Mouse (Mus musculus): ENCODE results near the gene Mrpl33. TPM values are rescaled to one million over a fixed set of nuclear protein-coding genes. Genes with fewer than 3 reads are reported as not detected.
"Not testable (repeated sequence)": the region's sequence is repeated elsewhere in the genome, so short reads cannot be mapped to it uniquely, and the experiment has no call there.

The Mrpl33 gene
- polyA plus RNA-seq, 1 experiment = 27.6 TPM

DNA sequence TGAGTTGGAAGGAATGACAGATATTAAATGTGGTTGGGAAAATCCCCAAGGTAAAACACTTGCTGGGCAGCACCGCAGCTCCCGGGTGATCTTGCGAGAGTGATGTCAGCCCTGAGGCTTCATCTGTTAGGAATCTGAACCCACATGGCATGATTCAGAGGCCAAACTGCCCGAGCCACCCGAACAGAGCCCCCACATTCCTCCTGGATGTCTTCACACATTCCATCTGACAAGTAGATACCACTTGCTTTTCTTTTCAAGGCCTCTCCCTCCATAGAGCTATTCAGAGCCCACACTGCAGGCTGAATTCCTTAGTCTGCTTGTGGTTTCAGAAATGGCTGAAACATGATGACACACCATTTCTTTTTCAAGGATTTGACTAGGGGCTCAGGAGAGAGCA lies 33.3 kb downstream of the Mrpl33 start:
- DNase-seq = no peak
- Histone ChIP-seq H3K4me1 (replicated peaks; ENCODE audit: control insufficient read depth, insufficient read depth, low read length) (no peaks in the 10 kb centered on the region), H3K36me3 (ENCODE audit: control insufficient read depth, insufficient read depth, low read length) (no peaks in the 10 kb centered on the region), H3K27me3 (ENCODE audit: control insufficient read depth, insufficient read depth, low read length) (no peaks in the 10 kb centered on the region), H3K4me3 (ENCODE audit: control insufficient read depth, insufficient read depth, low read length) (no peak overlapping the region), H3K27ac (ENCODE audit: control insufficient read depth, insufficient read depth, low read length) (no peak overlapping the region)
- no peak for TF ChIP-seq POLR2A (IDR thresholded peaks at IDR 0.05; ENCODE audit: control insufficient read depth, extremely low read depth, insufficient read depth, low read length, poor library complexity)
- no peak for TF ChIP-seq CTCF (IDR thresholded peaks at IDR 0.05; ENCODE audit: borderline replicate concordance, control insufficient read depth, extremely low read depth, insufficient read depth, low read length, poor library complexity)
- WGBS = 96% methylated on average over 5 of the region's 5 CpGs

GRCm38 (mm10) chr5:31631169-31631568 lies 34.4 kb downstream of the Mrpl33 start:
- H3K27me3 ChIP-seq (ENCODE audit: control insufficient read depth, insufficient read depth, low read length); H3K4me3 ChIP-seq (ENCODE audit: control insufficient read depth, insufficient read depth, low read length); H3K27ac ChIP-seq (ENCODE audit: control insufficient read depth, insufficient read depth, low read length); H3K4me1 ChIP-seq (replicated peaks; ENCODE audit: control insufficient read depth, insufficient read depth, low read length); H3K36me3 ChIP-seq (ENCODE audit: control insufficient read depth, insufficient read depth, low read length); DNase-seq: not testable (repeated sequence)
- 96% methylated on average over 4 of the region's 4 CpGs for WGBS

GRCm38 (mm10) chr5:31634161-31634560 lies 37.4 kb downstream of the Mrpl33 start:
- no peak overlapping the region for H3K27ac ChIP-seq (ENCODE audit: control insufficient read depth, insufficient read depth, low read length)
- H3K4me3 ChIP-seq (ENCODE audit: control insufficient read depth, insufficient read depth, low read length) = no peak overlapping the region

DNA sequence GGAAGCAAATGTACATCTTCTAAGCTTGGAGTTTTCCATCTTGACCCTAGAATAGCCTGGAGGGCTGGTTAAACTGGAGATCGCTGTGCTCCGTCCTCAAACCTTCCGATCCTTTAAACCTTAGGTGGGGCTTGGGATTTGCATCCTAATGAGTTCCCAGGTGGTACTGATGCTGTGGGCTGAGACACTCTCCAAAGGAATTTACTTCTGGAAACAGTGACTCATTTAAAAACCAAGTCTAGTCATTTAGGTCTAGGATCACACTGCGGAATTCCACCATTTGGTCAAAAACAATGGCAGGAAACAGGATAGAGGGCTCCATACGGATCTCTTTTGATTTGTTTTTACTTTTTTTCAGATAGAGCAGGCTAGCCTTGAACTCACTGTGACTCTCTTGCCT lies 37.9 kb downstream of the Mrpl33 start:
- no peak overlapping the region for H3K27ac ChIP-seq (ENCODE audit: control insufficient read depth, insufficient read depth, low read length)
- no peaks in the 10 kb centered on the region for H3K27me3 ChIP-seq (ENCODE audit: control insufficient read depth, insufficient read depth, low read length)
- 95% methylated on average over 5 of the region's 5 CpGs for WGBS
- no peaks in the 10 kb centered on the region for H3K4me1 ChIP-seq (replicated peaks; ENCODE audit: control insufficient read depth, insufficient read depth, low read length)
- DNase-seq = no peak
- TF ChIP-seq POLR2A (IDR thresholded peaks at IDR 0.05; ENCODE audit: control insufficient read depth, extremely low read depth, insufficient read depth, low read length, poor library complexity) = no peak
- TF ChIP-seq CTCF (IDR thresholded peaks at IDR 0.05; ENCODE audit: borderline replicate concordance, control insufficient read depth, extremely low read depth, insufficient read depth, low read length, poor library complexity) = no peak
- H3K4me3 ChIP-seq (ENCODE audit: control insufficient read depth, insufficient read depth, low read length) = no peak overlapping the region
- no peaks in the 10 kb centered on the region for H3K36me3 ChIP-seq (ENCODE audit: control insufficient read depth, insufficient read depth, low read length)

More at GRCm38 (mm10) chr5:31634161-31634560, 37.4 kb downstream of the Mrpl33 start:
- no peaks in the 10 kb centered on the region for H3K36me3 ChIP-seq (ENCODE audit: control insufficient read depth, insufficient read depth, low read length)
- TF ChIP-seq CTCF (IDR thresholded peaks at IDR 0.05; ENCODE audit: borderline replicate concordance, control insufficient read depth, extremely low read depth, insufficient read depth, low read length, poor library complexity) (no peak), POLR2A (IDR thresholded peaks at IDR 0.05; ENCODE audit: control insufficient read depth, extremely low read depth, insufficient read depth, low read length, poor library complexity) (no peak)
- H3K27me3 ChIP-seq (ENCODE audit: control insufficient read depth, insufficient read depth, low read length) = no peaks in the 10 kb centered on the region
- 96% methylated on average over 4 of the region's 4 CpGs for WGBS
- DNase-seq = no peak
- no peaks in the 10 kb centered on the region for H3K4me1 ChIP-seq (replicated peaks; ENCODE audit: control insufficient read depth, insufficient read depth, low read length)

DNA sequence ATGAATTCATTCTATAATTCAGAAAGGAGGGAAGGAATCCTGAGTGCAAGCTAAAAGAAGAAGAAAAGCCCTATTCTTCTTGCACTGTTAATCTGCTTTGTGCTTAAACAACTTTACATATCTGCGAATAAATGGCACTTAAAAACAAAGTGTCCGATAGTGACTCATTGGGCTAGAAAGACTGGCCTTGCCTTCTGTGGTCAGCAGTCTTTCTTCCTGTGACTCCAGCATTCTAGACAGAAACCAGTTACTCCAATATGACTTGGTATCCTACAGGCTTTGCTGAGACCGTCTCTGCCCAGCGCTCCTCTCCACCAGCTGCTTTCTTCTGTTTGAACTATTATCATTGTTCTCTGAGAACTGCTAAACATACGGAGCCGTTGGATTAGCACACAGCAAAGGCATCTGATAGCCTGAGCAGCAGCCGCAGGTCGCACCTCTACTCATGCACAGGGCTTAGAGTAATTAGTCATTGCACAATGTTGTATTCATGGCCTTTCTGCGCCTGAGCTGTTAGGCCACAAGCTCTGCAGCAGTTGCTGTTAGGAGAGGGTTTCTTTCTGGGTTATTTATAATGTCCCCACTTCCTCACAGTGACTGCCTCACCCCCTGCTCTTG lies 40.0 kb downstream of the Mrpl33 start:
- no peak overlapping the region for H3K27ac ChIP-seq (ENCODE audit: control insufficient read depth, insufficient read depth, low read length)
- no peaks in the 10 kb centered on the region for H3K27me3 ChIP-seq (ENCODE audit: control insufficient read depth, insufficient read depth, low read length)
- no peak for TF ChIP-seq CTCF (IDR thresholded peaks at IDR 0.05; ENCODE audit: borderline replicate concordance, control insufficient read depth, extremely low read depth, insufficient read depth, low read length, poor library complexity)
- TF ChIP-seq POLR2A (IDR thresholded peaks at IDR 0.05; ENCODE audit: control insufficient read depth, extremely low read depth, insufficient read depth, low read length, poor library complexity) = no peak
- no peaks in the 10 kb centered on the region for H3K36me3 ChIP-seq (ENCODE audit: control insufficient read depth, insufficient read depth, low read length)
- no peaks in the 10 kb centered on the region for H3K4me1 ChIP-seq (replicated peaks; ENCODE audit: control insufficient read depth, insufficient read depth, low read length)
- no peak overlapping the region for H3K4me3 ChIP-seq (ENCODE audit: control insufficient read depth, insufficient read depth, low read length)
- DNase-seq = no peak
- WGBS = 74% methylated on average over 9 of the region's 9 CpGs

DNA sequence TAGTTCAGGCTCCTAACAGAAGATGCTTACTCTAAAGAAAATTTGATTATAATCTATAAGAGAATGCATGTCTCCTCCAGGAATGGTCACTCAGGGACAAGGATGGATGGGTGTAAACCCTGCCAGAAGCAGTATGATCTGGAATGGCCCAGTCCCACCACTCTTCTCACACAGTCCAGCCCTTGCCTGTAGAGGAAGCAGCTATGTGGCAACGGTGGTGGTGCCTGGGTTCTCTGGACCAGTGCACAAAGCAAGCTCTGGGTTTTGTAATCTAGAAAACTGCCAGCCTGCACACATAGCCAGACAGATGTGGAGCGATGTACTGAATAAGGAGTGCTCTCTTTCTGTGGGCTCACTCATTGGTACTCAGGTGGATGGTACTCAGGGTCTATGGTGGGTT lies 43.8 kb downstream of the Mrpl33 start:
- TF ChIP-seq POLR2A (IDR thresholded peaks at IDR 0.05; ENCODE audit: control insufficient read depth, extremely low read depth, insufficient read depth, low read length, poor library complexity) (no peak), CTCF (IDR thresholded peaks at IDR 0.05; ENCODE audit: borderline replicate concordance, control insufficient read depth, extremely low read depth, insufficient read depth, low read length, poor library complexity) (no peak)
- 97% methylated on average over 2 of the region's 2 CpGs for WGBS
- no peaks in the 10 kb centered on the region for H3K27me3 ChIP-seq (ENCODE audit: control insufficient read depth, insufficient read depth, low read length)
- no peak for DNase-seq
- no peak overlapping the region for H3K4me3 ChIP-seq (ENCODE audit: control insufficient read depth, insufficient read depth, low read length)
- H3K36me3 ChIP-seq (ENCODE audit: control insufficient read depth, insufficient read depth, low read length) = 0 out of 2 replicates have a peak, but pooled peaks cover 4% of the 10 kb centered on the region
- H3K27ac ChIP-seq (ENCODE audit: control insufficient read depth, insufficient read depth, low read length) = no peak overlapping the region
- no peaks in the 10 kb centered on the region for H3K4me1 ChIP-seq (replicated peaks; ENCODE audit: control insufficient read depth, insufficient read depth, low read length)

DNA sequence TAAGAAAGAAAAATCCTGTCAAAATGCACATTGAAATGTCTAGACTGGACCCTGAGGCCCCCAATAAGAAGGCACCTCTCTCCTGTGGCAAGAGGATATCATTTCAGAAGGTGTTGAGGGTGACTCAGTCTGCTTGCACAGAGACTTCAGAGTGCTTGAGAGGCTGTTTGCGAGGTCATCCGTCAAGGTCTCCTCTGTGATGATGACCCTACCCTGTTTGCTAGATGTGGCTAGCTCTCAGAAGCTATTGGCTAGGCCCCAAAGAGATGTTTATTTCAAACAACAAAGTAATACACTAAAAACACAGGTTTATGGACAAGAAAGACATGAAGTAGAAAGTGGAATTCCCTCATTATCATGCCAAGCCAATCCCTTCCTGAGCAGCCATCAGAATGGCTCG lies 45.6 kb downstream of the Mrpl33 start:
- Histone ChIP-seq H3K36me3 (ENCODE audit: control insufficient read depth, insufficient read depth, low read length) (0 out of 2 replicates have a peak, but pooled peaks cover 4% of the 10 kb centered on the region), H3K27ac (ENCODE audit: control insufficient read depth, insufficient read depth, low read length) (no peak overlapping the region), H3K4me1 (replicated peaks; ENCODE audit: control insufficient read depth, insufficient read depth, low read length) (no peaks in the 10 kb centered on the region), H3K27me3 (ENCODE audit: control insufficient read depth, insufficient read depth, low read length) (no peaks in the 10 kb centered on the region), H3K4me3 (ENCODE audit: control insufficient read depth, insufficient read depth, low read length) (no peak overlapping the region)
- TF ChIP-seq CTCF (IDR thresholded peaks at IDR 0.05; ENCODE audit: borderline replicate concordance, control insufficient read depth, extremely low read depth, insufficient read depth, low read length, poor library complexity) (no peak), POLR2A (IDR thresholded peaks at IDR 0.05; ENCODE audit: control insufficient read depth, extremely low read depth, insufficient read depth, low read length, poor library complexity) (no peak)
- 98% methylated on average over 3 of the region's 3 CpGs for WGBS
- DNase-seq = no peak
